Mouse (Mus musculus) gastrocnemius, adult 2 months (tissue): Measurements from ENCODE around the gene Fam163a. TPM values are rescaled to one million over a fixed set of nuclear protein-coding genes. Genes with fewer than 3 reads are reported as not detected.
"Not testable (repeated sequence)": the region's sequence is repeated elsewhere in the genome, so short reads cannot be mapped to it uniquely, and the experiment has no call there.

Experiments used
- DNase-seq: peaks from one replicate; pipeline ENCODE4 v3.0.0; 2022
- H3K27ac ChIP-seq: fragments of 200-600 bp; 2 replicates; pipeline ENCODE4 v1.8.1; 2022; ENCODE audit warnings: mild to moderate bottlenecking
- H3K4me3 ChIP-seq: fragments of 200-600 bp; 2 replicates; pipeline ENCODE4 v1.8.1; 2022; ENCODE audit warnings: mild to moderate bottlenecking, moderate library complexity
- CTCF ChIP-seq: fragments of 200-600 bp; IDR thresholded peaks from 2 replicates; pipeline ENCODE4 v1.8.1; 2022; ENCODE audit warnings: antibody characterized with exemption, mild to moderate bottlenecking, moderate library complexity
- intact Hi-C: fragments of 180-260 bp; cut with DNase I; formaldehyde crosslinking; loops from one replicate; pipeline ENCODE4 v1.15.1; 2025
- long read RNA-seq, 2 experiments: library from polyadenylated mRNA; stranded (forward); transcript quantifications; one replicate each; pipeline ENCODE4 v2.0.0; 2021
- total RNA-seq, 2 experiments: library from RNA; stranded (reverse); gene quantifications; 2 replicates each; pipeline ENCODE4 v1.2.3; 2021

Fam163a gene
- not detected for total RNA-seq
- long read RNA-seq, experiment 1: 0 reads
- long read RNA-seq, experiment 2: 0 reads

- no peak for DNase-seq
- TF ChIP-seq CTCF: no peak
- intact Hi-C loops: no loop called here
- H3K27ac ChIP-seq: no peak within 1 kb of the TSS
- peak within 1 kb of the TSS; percentile 48 for H3K4me3 ChIP-seq
These were observed at the start of gene Fam163a for GRCm38 (mm10) chr1:156204656-156205131. Fam163a (minus strand) TSS chr1:156205026.

DNA sequence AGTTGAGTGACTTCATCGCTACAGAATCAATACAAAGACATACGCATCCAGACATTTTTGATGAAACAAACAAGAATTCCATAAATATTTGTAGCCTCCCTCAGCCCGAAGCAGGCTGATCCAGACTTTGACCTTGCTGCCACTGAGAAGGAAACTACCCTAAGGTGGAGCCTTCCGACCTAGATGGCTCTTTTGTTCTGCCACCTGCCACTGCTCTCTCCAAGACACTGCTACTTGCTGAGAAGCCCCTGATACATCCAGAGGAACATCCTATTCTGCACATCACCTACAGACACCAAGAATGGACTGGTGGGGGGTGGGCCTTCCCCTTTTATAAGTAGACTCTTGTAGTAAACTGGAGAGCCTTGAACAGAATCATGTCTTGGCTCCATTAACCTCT lies 46.3 kb upstream of the Fam163a start:
- H3K27ac ChIP-seq, H3K4me3 ChIP-seq, DNase-seq, intact Hi-C loops: not testable (repeated sequence)

DNA sequence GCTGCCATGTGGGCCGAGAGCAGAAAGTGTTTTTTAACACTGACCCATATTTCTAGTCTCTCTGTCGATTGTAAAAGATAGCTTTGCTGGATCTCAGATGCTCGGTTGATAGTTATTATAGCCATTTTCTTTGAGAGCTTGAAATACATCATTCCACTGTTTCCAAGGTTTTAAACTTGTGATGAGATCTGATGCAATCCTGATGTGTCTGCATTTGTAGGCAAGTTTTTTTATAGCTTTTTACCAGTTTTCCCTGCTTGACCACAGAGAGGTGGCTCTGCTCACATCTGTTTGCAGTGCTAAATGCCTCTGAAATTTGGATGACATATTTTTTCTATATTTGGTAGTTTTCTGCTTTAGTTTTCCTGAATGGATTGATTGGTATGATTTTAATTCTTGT lies 43.1 kb upstream of the Fam163a start:
- TF ChIP-seq CTCF: no peak
- intact Hi-C loops: no loop called here
- DNase-seq: no peak
- Histone ChIP-seq H3K27ac (no peak overlapping the region), H3K4me3 (no peak overlapping the region)

- DNase-seq: peak; percentile 63
- peak; percentile 95; the same call in 1 of the 2 replicates for TF ChIP-seq CTCF
- no peak overlapping the region for H3K4me3 ChIP-seq
- no peak overlapping the region for H3K27ac ChIP-seq
- intact Hi-C loops: loop anchor here (1.0 kb wide), 1 partner anchor 157 kb away; no protein-coding TSS in a partner anchor
These were observed 37.0 kb upstream of the Fam163a start for GRCm38 (mm10) chr1:156241713-156242348.

- no peak overlapping the region for H3K4me3 ChIP-seq
- peak; percentile 50 for TF ChIP-seq CTCF
- intact Hi-C loops: loop anchor here (1.0 kb wide), 1 partner anchor 156 kb away; no protein-coding TSS in a partner anchor
- DNase-seq: no peak
- H3K27ac ChIP-seq: no peak overlapping the region
These were observed 36.2 kb upstream of the Fam163a start for GRCm38 (mm10) chr1:156241035-156241434.

DNA sequence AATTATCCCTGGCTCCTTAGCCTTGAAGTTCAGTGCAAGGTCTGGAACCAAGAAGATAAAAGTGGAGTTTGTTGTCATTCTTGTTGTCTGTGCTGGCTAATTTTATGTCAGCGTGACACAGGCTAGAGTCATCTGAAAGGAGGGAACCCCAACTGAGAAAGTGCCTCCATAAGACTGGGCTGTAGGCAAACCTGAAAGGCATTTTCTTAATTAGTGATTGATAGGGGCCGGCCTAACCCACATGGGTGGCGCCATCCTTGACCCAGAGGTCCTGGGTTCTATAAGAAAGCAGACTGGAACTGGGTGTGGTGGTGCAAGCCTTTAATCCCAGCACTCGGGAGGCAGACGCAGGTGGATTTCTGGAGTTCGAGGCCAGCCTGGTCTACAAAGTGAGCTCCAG lies 26.3 kb upstream of the Fam163a start:
- no peak for DNase-seq
- no peak overlapping the region for H3K4me3 ChIP-seq
- no peak for TF ChIP-seq CTCF
- intact Hi-C loops: loop anchor here (5.0 kb wide), 1 partner anchor 189 kb away; no protein-coding TSS in a partner anchor
- H3K27ac ChIP-seq: peak overlapping the region; percentile 56; the same call in 1 of the 2 replicates

GRCm38 (mm10) chr1:156230339-156231089 lies 25.7 kb upstream of the Fam163a start:
- intact Hi-C loops: loop anchor here (5.0 kb wide), 1 partner anchor 188 kb away; no protein-coding TSS in a partner anchor
- no peak for TF ChIP-seq CTCF
- Histone ChIP-seq H3K4me3 (peak overlapping the region; percentile 29; the same call in 1 of the 2 replicates), H3K27ac (peak overlapping the region; percentile 56)
- peak; percentile 57 for DNase-seq

DNA sequence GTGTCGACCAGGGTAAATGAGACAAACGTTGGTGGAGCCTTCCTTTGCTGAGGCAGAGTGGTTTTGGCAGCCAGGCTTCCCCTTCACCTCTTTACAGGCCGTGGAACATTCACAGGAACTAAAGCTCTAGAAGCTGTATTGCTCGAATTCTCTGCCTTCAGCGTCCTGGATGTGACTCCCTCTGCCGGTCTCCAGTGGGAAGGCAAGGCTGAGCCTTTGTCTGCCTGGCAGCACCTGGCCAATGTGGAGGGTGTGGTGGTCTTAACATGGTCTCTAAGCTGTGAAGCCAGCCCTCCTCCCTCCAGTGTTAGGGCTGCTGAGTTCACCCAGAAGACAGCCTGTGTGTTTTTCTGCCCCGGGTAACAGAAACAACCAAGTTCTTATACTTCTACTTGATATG lies 24.6 kb upstream of the Fam163a start:
- no peak overlapping the region for H3K4me3 ChIP-seq
- peak; percentile 62 for DNase-seq

DNA sequence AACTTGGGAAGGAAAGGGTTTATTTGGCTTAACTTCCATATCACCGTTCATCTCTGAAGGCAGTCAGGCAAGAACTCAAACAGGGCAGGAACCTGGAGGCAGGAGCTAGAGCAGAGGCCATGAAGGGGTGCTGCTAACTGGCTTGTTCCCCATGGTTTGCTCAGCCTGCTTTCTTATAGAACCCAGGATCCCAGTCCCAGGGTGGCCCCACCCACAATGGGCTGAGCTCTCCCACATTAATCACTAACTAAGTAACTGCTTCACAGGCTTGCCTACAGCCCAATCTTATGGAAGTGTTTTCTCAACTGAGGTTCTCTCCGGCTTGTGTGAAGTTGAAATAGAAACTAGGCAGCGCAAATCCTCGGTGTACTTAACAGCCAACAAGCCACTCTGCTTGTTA lies 23.9 kb upstream of the Fam163a start:
- Histone ChIP-seq H3K27ac (no peak overlapping the region), H3K4me3 (no peak overlapping the region)
- DNase-seq: no peak
- TF ChIP-seq CTCF: no peak
- intact Hi-C loops: loop anchor here (5.0 kb wide), 1 partner anchor 141 kb away; no protein-coding TSS in a partner anchor

More for the DNA sequence above, 24.6 kb upstream of the Fam163a start:
- TF ChIP-seq CTCF: peak; percentile 83
- no peak overlapping the region for H3K27ac ChIP-seq
- intact Hi-C loops: loop anchor here (5.0 kb wide), 1 partner anchor 142 kb away; no protein-coding TSS in a partner anchor

GRCm38 (mm10) chr1:156226903-156227302 lies 22.1 kb upstream of the Fam163a start:
- intact Hi-C loops: loop anchor here (5.0 kb wide), 1 partner anchor 140 kb away; no protein-coding TSS in a partner anchor
- no peak overlapping the region for H3K4me3 ChIP-seq
- TF ChIP-seq CTCF: no peak

GRCm38 (mm10) chr1:156222205-156223000 lies 17.6 kb upstream of the Fam163a start:
- intact Hi-C loops: no loop called here
- DNase-seq: no peak
- no peak for TF ChIP-seq CTCF
- Histone ChIP-seq H3K27ac (no peak overlapping the region), H3K4me3 (no peak overlapping the region)

More at GRCm38 (mm10) chr1:156226903-156227302, 22.1 kb upstream of the Fam163a start:
- DNase-seq: no peak
- no peak overlapping the region for H3K27ac ChIP-seq

GRCm38 (mm10) chr1:156221327-156221726 lies 16.5 kb upstream of the Fam163a start:
- intact Hi-C loops: no loop called here
- no peak overlapping the region for H3K27ac ChIP-seq
- no peak for TF ChIP-seq CTCF
- no peak overlapping the region for H3K4me3 ChIP-seq
- DNase-seq: peak; percentile 48
